Mouse (Mus musculus): Measurements from ENCODE around the gene Tle4.

DNA sequence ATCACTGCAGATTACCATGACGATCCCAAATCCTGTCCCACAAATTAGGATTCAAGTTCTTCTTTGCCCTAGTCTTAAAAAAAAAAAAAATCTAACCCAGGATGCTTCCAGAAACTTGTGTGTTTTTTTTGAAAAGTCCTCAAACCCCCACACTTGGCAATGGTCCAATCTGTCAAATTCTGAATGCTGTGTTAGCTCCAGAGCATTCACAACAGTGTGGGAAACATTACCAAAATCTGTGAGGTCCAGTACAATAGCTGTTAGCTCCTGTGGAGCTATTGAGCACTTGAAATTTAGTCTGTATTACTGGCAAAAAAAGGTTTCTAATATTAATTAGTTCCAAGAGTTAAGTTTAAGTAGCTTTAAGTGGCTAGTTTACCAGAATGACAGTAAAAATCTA, 150.4 kb downstream of the Tle4 start:
- TF ChIP-seq POLR2A (IDR thresholded peaks at IDR 0.05; ENCODE audit: extremely low read depth, insufficient read depth, low read length) (no peak), CTCF (IDR thresholded peaks at IDR 0.05; ENCODE audit: low read depth, low read length) (no peak)
